Mouse (Mus musculus) ES-E14 (cell line): Measurements from ENCODE around the gene Gpn2. TPM values are rescaled to one million over a fixed set of nuclear protein-coding genes. Genes with fewer than 3 reads are reported as not detected.
A peak's percentile ranks its signal among the peaks of the same experiment; 100 is the strongest.

ENCODE experiments used
- DNase-seq: peaks from one replicate; pipeline ENCODE4 v3.0.0-alpha.2; 2013; ENCODE audit warnings: low read depth, low spot score
- H3K27ac ChIP-seq: 2 replicates; pipeline ENCODE4 v1.5.1; 2012; ENCODE audit warnings: low read depth, mild to moderate bottlenecking, low read length, moderate library complexity, mixed read lengths; ENCODE audit not compliant: poor library complexity, insufficient read depth, severe bottlenecking
- H3K36me3 ChIP-seq: 2 replicates; pipeline ENCODE4 v1.6.1; 2012; ENCODE audit warnings: mild to moderate bottlenecking, low read length, moderate library complexity, mixed read lengths; ENCODE audit not compliant: control insufficient read depth, poor library complexity, insufficient read depth, severe bottlenecking
- H3K4me1 ChIP-seq, 2 experiments: fragments of 150-350 bp in 1 of 2; sonication (generic) in 1 of 2; 2 replicates each; pipeline ENCODE4 v1.6.1; 2012; ENCODE audit warnings: low read length in 2 of 2, mild to moderate bottlenecking in 1 of 2, mixed read lengths in 1 of 2; ENCODE audit not compliant: control insufficient read depth in 2 of 2, insufficient read depth in 2 of 2, poor library complexity in 1 of 2
- H3K4me3 ChIP-seq, 2 experiments: fragments of 150-350 bp in 1 of 2; sonication (generic) in 1 of 2; 2 replicates each; pipeline ENCODE4 v1.5.1; 2012; ENCODE audit warnings: low read length in 2 of 2, low read depth in 1 of 2, mild to moderate bottlenecking in 1 of 2, mixed read lengths in 1 of 2; ENCODE audit not compliant: insufficient read depth in 1 of 2, poor library complexity in 1 of 2, severe bottlenecking in 1 of 2
- H3K9ac ChIP-seq: 2 replicates; pipeline ENCODE4 v1.6.1; 2012; ENCODE audit warnings: low read depth, mild to moderate bottlenecking, low read length, mixed read lengths; ENCODE audit not compliant: poor library complexity, insufficient read depth, severe bottlenecking
- H3K9me3 ChIP-seq: fragments of 150-350 bp; sonication (generic); 2 replicates; pipeline ENCODE4 v1.6.1; 2012; ENCODE audit warnings: low read depth, mild to moderate bottlenecking, low read length; ENCODE audit not compliant: control insufficient read depth, insufficient read depth
- CHD2 ChIP-seq: IDR thresholded peaks from 2 replicates; pipeline ENCODE4 v1.6.1; 2014; ENCODE audit warnings: mild to moderate bottlenecking, low read depth, low read length, inconsistent platforms
- HCFC1 ChIP-seq: IDR thresholded peaks from 2 replicates; pipeline ENCODE4 v1.6.1; 2012; ENCODE audit warnings: low read length, inconsistent platforms, borderline replicate concordance; ENCODE audit not compliant: insufficient read depth
- MAFK ChIP-seq: IDR thresholded peaks from 2 replicates; pipeline ENCODE4 v1.6.1; 2014; ENCODE audit warnings: mild to moderate bottlenecking, low read depth, low read length, inconsistent platforms; ENCODE audit not compliant: insufficient read depth
- ZC3H11A ChIP-seq: IDR thresholded peaks from 2 replicates; pipeline ENCODE4 v1.6.1; 2012; ENCODE audit warnings: low read depth, mild to moderate bottlenecking, inconsistent platforms, low read length, borderline replicate concordance
- ZNF384 ChIP-seq: IDR thresholded peaks from 2 replicates; pipeline ENCODE4 v1.6.1; 2012; ENCODE audit warnings: low read depth, low read length, inconsistent platforms
- in situ Hi-C, 2 experiments: fragments of 600-800 bp; cut with MboI; formaldehyde crosslinking; loops; one replicate each; pipeline ENCODE4 v1.15.1; 2025; ENCODE audit warnings: low sequenced_read_pairs in 2 of 2, inconsistent platforms in 1 of 2; ENCODE audit not compliant: unreplicated experiment in 2 of 2
- total RNA-seq: library from RNA; depleted of rRNA; stranded (reverse); fragments of 300-350 nt; gene quantifications from 2 replicates; pipeline ENCODE4 v1.2.3, GENCODE M21; 2012

Gpn2 gene
- total RNA-seq, 1 experiment, result 39.5 TPM

GRCm38 (mm10) chr4:133615416-133615815 is 31.3 kb downstream of the Gpn2 start:
- TF ChIP-seq CHD2 (no peak), ZC3H11A (no peak), HCFC1 (no peak), MAFK (no peak), ZNF384 (no peak)
- DNase-seq, result no peak
- Histone ChIP-seq H3K4me1 (peaks cover 0 to 20% of the 10 kb centered on the region in 2 experiments; a peak in 2 of 4 replicates), H3K9ac (no peak overlapping the region), H3K27ac (no peak overlapping the region), H3K9me3 (no peaks in the 10 kb centered on the region), H3K4me3 (no peak overlapping the region), H3K36me3 (peaks cover 27% of the 10 kb centered on the region; the same call in 1 of the 2 replicates)
- in situ Hi-C loops, result no loop called here

GRCm38 (mm10) chr4:133617936-133618335 is 33.8 kb downstream of the Gpn2 start:
- in situ Hi-C loops, result no loop called here
- Histone ChIP-seq H3K9me3 (no peaks in the 10 kb centered on the region), H3K36me3 (peaks cover 19% of the 10 kb centered on the region; the same call in 1 of the 2 replicates), H3K4me3 (no peak overlapping the region), H3K4me1 (peaks cover 5 to 32% of the 10 kb centered on the region in 2 experiments; a peak in 3 of 4 replicates), H3K27ac (no peak overlapping the region), H3K9ac (no peak overlapping the region)
- TF ChIP-seq ZC3H11A (no peak), MAFK (no peak), ZNF384 (no peak), HCFC1 (no peak), CHD2 (no peak)
- no peak for DNase-seq

- peaks cover 9% of the 10 kb centered on the region; the same call in 1 of the 2 replicates for H3K36me3 ChIP-seq
These were observed 35.4 kb downstream of the Gpn2 start for GRCm38 (mm10) chr4:133619473-133620136.

DNA sequence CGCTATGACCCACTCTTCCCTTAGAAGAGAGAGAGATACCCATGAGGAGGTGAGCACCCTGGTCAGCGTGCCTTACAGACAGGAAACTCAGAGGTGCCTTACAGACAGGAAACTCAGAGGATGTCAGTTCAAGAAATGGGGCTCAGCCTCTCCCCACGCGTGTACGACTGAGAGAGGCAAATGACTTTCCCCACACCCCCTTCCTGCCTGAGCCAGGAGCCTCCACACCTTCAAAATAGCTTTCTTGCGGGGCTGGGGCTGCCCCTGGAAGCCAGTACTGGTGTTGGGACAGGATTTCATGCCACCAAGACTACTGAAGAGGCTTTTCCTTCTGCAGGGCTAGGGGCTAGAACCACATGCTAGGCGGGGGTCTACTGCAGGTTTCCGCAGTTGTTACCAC is 36.5 kb downstream of the Gpn2 start:
- Histone ChIP-seq H3K9ac (peak overlapping the region; percentile 15; the same call in 1 of the 2 replicates), H3K4me3 (no peak overlapping the region), H3K27ac (peak overlapping the region; percentile 16; the same call in 1 of the 2 replicates), H3K36me3 (peaks cover 4% of the 10 kb centered on the region; the same call in 1 of the 2 replicates), H3K4me1 (peaks cover 7 to 31% of the 10 kb centered on the region in 2 experiments; a peak in 3 of 4 replicates), H3K9me3 (no peaks in the 10 kb centered on the region)
- DNase-seq, result no peak
- TF ChIP-seq HCFC1 (no peak), MAFK (no peak), CHD2 (no peak), ZNF384 (no peak), ZC3H11A (no peak)
- in situ Hi-C loops, result no loop called here

More at GRCm38 (mm10) chr4:133619473-133620136, 35.4 kb downstream of the Gpn2 start:
- DNase-seq, result no peak
- TF ChIP-seq MAFK, result no peak
- no peak for TF ChIP-seq HCFC1
- TF ChIP-seq ZC3H11A, result no peak
- TF ChIP-seq ZNF384, result no peak
- no peak for TF ChIP-seq CHD2
- Histone ChIP-seq H3K4me3 (no peak overlapping the region), H3K9ac (no peak overlapping the region), H3K4me1 (peaks cover 5 to 28% of the 10 kb centered on the region in 2 experiments; a peak in 2 of 4 replicates), H3K9me3 (no peaks in the 10 kb centered on the region), H3K27ac (no peak overlapping the region)
- in situ Hi-C loops, result no loop called here
